Mouse (Mus musculus): Measurements from ENCODE around the gene Cyth2.

DNA sequence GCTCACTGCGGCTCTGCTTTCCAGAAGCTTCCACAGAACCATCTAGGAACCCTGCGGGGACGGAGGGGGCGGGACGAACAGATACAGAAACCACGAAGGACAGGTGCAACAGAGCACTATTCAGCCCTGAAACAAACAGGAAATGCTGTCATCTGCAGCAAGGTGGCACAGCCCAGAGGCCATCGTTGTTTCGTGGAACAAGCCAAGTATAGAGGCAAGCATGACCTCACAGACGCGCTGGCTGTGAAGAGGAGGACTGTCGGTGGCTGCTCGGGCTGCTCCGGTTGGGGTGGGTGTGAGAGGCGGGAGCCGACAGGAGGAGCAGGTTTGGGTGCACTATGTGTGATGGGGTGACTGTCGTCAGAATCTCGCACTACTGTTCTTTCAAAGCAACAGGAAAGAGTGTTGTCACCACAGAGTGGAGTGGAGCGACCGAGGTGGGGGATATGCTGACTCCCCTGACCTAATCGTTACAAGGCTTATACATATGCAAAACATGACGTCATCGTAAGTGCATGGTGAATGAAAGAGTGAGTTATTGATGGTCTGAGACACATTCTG lies 35.2 kb downstream of the Cyth2 start:
- TF ChIP-seq CTCF (IDR thresholded peaks at IDR 0.05; ENCODE audit: insufficient read depth, low read length) = no peak
- no peak for TF ChIP-seq POLR2A (IDR thresholded peaks at IDR 0.05; ENCODE audit: borderline replicate concordance, extremely low read depth, low read depth, low read length)

Measured in lung, adult 2 months (tissue).